Mouse (Mus musculus) forebrain, embryonic 16.5 days (tissue): ENCODE results near the gene Fam110c. TPM values are rescaled to one million over a fixed set of nuclear protein-coding genes. Genes with fewer than 3 reads are reported as not detected.

Experiments
- ATAC-seq: fragments of 200-750 bp; cut with Nextera tagmentation; 2 replicates; pipeline ENCODE4 v1.8.0; 2017; ENCODE audit warnings: mild to moderate bottlenecking, moderate library complexity
- H3K27ac ChIP-seq: fragments of 300-500 bp; sonication (generic); 2 replicates; pipeline ENCODE4 v1.5.1; 2014; ENCODE audit warnings: low read length, control low read depth
- H3K27me3 ChIP-seq: fragments of 300-500 bp; sonication (generic); replicated peaks from 2 replicates; pipeline ENCODE4 v1.6.1; 2014; ENCODE audit warnings: low read length; ENCODE audit not compliant: control insufficient read depth, insufficient read depth
- H3K36me3 ChIP-seq: fragments of 300-500 bp; sonication (generic); 2 replicates; pipeline ENCODE4 v1.6.1; 2014; ENCODE audit not compliant: control insufficient read depth, insufficient read depth
- H3K4me1 ChIP-seq: fragments of 300-500 bp; sonication (generic); replicated peaks from 2 replicates; pipeline ENCODE4 v1.6.1; 2014; ENCODE audit warnings: low read length; ENCODE audit not compliant: control insufficient read depth, insufficient read depth
- H3K4me2 ChIP-seq: fragments of 300-500 bp; sonication (generic); 2 replicates; pipeline ENCODE4 v1.6.1; 2014; ENCODE audit warnings: mild to moderate bottlenecking, low read length, control low read depth
- H3K4me3 ChIP-seq: fragments of 300-500 bp; sonication (generic); replicated peaks from 2 replicates; pipeline ENCODE4 v1.5.1; 2014; ENCODE audit warnings: mild to moderate bottlenecking, low read length, control low read depth
- H3K9ac ChIP-seq: fragments of 300-500 bp; sonication (generic); replicated peaks from 2 replicates; pipeline ENCODE4 v1.6.1; 2014; ENCODE audit warnings: low read depth, low read length, control low read depth
- H3K9me3 ChIP-seq: fragments of 300-500 bp; sonication (generic); 2 replicates; pipeline ENCODE4 v1.6.1; 2016; ENCODE audit warnings: low read length; ENCODE audit not compliant: control insufficient read depth
- WGBS: fragments of 180-500 bp; shearing (Covaris S2); extraction: QIAGEN DNeasy Blood & Tissue Kit; methylation state at CpG from one replicate; pipeline ENCODE4 v1.1.7; 2014; 5-methylcytosine and 5-hydroxymethylcytosine counted together
- polyA plus RNA-seq: library from polyadenylated mRNA; unstranded; fragments of >200 nt; fragmentation: Nextera tagmentation; extraction: Ambion mirVana; gene quantifications from 2 replicates; pipeline ENCODE4 v1.2.1, GENCODE M21; 2015

Fam110c gene
- polyA plus RNA-seq, 1 experiment from 2014 or later = 0.06 TPM

GRCm38 (mm10) chr12:31092481-31092880 is 18.8 kb downstream of the Fam110c start:
- WGBS = 12% methylated on average over 5 of the region's 5 CpGs
- ATAC-seq = no peak

DNA sequence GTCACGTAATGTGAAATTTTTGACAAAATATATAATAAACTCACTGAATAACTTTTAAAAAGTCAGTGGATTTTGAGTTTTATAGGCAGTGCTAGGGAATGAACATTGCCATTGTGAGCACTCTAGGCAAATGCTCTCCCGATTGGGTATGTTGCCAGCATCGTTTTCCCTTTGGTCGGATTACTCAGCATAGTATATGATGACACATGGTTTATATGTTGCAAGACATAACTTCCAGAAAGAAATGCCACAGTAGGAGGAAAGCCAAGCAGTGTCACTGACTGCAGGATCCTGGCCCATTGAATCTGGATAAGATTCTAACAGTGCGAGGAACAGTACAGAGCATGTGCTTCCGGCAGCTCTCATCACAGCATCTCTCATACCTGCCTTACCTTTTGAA is 23.5 kb downstream of the Fam110c start:
- WGBS = 90% methylated on average over 6 of the region's 6 CpGs
- no peaks in the 10 kb centered on the region for H3K4me1 ChIP-seq
- no peak overlapping the region for H3K4me2 ChIP-seq
- no peak overlapping the region for H3K4me3 ChIP-seq
- no peak for ATAC-seq
- H3K27ac ChIP-seq = no peak overlapping the region
- no peaks in the 10 kb centered on the region for H3K9me3 ChIP-seq
- no peaks in the 10 kb centered on the region for H3K27me3 ChIP-seq
- no peak overlapping the region for H3K9ac ChIP-seq
- no peaks in the 10 kb centered on the region for H3K36me3 ChIP-seq

More at GRCm38 (mm10) chr12:31092481-31092880, 18.8 kb downstream of the Fam110c start:
- Histone ChIP-seq H3K4me2 (no peak overlapping the region), H3K4me1 (no peaks in the 10 kb centered on the region), H3K4me3 (no peak overlapping the region), H3K27ac (no peak overlapping the region), H3K36me3 (no peaks in the 10 kb centered on the region), H3K27me3 (no peaks in the 10 kb centered on the region), H3K9ac (no peak overlapping the region), H3K9me3 (no peaks in the 10 kb centered on the region)

DNA sequence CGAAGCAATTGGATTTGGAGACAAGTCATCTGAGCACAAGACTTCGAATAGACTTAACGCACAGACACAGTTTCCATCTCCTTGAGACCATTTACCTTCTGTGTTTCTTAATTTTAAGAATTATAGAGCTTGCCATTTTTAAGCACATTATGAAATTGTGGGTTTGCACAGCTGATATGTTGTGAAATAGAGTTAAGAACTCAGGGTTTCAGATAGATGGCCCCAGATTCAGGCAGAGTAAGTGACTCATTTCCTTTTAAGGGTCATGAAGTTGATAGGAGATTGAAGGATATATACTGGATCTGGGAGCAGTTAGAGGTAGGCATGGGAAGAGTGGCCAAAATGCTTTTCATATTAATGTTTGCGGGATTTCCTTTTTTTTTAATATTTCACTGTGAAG is 27.5 kb downstream of the Fam110c start:
- no peaks in the 10 kb centered on the region for H3K27me3 ChIP-seq
- H3K4me1 ChIP-seq = no peaks in the 10 kb centered on the region
- no peak overlapping the region for H3K4me3 ChIP-seq
- no peak overlapping the region for H3K9ac ChIP-seq
- 97% methylated on average over 4 of the region's 4 CpGs for WGBS
- H3K27ac ChIP-seq = no peak overlapping the region
- no peak for ATAC-seq
- H3K9me3 ChIP-seq = no peaks in the 10 kb centered on the region
- H3K36me3 ChIP-seq = no peaks in the 10 kb centered on the region
- H3K4me2 ChIP-seq = no peak overlapping the region

DNA sequence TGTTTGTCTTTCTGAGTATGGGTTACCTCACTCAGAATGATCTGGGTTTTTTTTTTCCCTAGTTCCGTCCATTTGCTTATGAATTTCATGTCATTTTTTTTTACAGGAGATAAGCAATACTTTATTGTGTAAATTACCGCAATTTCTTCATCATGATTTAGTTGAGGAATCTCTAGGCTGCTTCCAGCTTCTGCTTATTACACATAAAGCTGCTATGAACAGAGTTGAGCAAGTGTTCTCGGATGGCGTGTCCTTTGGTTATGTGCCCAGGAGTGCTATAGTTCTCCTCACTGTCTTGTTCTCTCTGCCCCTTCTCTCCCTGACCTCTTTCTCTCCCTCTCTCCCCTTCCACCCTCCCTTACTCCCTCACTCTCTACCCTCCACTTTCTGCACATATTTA is 28.2 kb downstream of the Fam110c start:
- Histone ChIP-seq H3K27me3 (no peaks in the 10 kb centered on the region), H3K36me3 (no peaks in the 10 kb centered on the region), H3K27ac (no peak overlapping the region), H3K4me2 (no peak overlapping the region), H3K9me3 (no peaks in the 10 kb centered on the region), H3K4me3 (no peak overlapping the region), H3K4me1 (no peaks in the 10 kb centered on the region), H3K9ac (no peak overlapping the region)
- no peak for ATAC-seq
- WGBS = 92% methylated on average over 4 of the region's 4 CpGs

DNA sequence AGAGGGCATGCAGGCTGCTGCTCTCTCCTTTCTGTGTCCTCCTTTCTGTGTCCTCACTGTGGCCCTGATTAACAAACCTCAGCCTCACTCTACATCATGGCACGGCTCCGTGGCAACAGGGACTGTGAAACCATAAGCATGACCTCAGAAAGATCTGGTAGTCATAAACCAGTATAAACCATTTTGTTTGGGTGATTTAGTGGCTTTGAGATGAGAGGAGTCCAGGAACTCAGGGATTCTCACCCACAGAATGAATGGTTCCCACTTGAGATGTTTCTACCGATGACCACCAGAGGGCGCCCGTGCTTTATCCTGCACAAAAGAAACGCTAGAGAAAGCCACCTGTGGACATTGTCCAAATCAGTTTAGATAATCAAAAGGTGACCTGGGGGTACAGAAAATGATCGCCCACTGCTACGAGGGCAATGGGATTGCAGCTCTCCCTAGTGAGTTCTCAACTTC is 42.4 kb downstream of the Fam110c start:
- peak; percentile 38; the same call in 1 of the 2 replicates for ATAC-seq

DNA sequence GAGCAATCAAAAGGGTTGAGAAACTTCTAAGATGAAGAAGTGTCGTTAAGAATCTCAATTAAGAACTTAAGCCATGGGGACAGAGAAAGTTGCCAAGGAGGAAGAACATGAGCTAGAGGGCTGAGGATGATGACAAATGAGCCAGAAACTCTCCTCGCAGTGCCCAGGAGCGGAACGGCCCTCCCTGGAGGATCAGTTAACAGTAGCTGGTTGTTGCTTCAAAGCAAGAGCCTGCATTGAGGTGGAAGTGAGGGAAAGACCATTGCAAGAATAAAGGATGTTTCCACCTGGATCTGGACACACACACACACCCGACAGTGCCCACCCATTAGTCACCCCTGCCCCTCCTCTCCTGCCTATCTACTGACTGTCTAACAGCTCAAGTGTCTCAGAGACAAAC is 46.9 kb downstream of the Fam110c start:
- H3K4me1 ChIP-seq = no peaks in the 10 kb centered on the region
- no peak for ATAC-seq
- H3K9ac ChIP-seq = no peak overlapping the region
- H3K36me3 ChIP-seq = no peaks in the 10 kb centered on the region
- H3K27ac ChIP-seq = no peak overlapping the region
- H3K4me3 ChIP-seq = no peak overlapping the region
- no peaks in the 10 kb centered on the region for H3K9me3 ChIP-seq
- H3K4me2 ChIP-seq = no peak overlapping the region
- WGBS = 79% methylated on average over 5 of the region's 5 CpGs
- no peaks in the 10 kb centered on the region for H3K27me3 ChIP-seq

More for the DNA sequence above, 42.4 kb downstream of the Fam110c start:
- Histone ChIP-seq H3K4me3 (no peak overlapping the region), H3K9me3 (no peaks in the 10 kb centered on the region), H3K4me2 (no peak overlapping the region), H3K27me3 (no peaks in the 10 kb centered on the region), H3K36me3 (no peaks in the 10 kb centered on the region), H3K27ac (no peak overlapping the region), H3K4me1 (no peaks in the 10 kb centered on the region), H3K9ac (no peak overlapping the region)
- 14% methylated on average over 8 of the region's 8 CpGs for WGBS

- no peaks in the 10 kb centered on the region for H3K9me3 ChIP-seq
- no peak for ATAC-seq
- WGBS = 82% methylated on average over 6 of the region's 6 CpGs
Observed at GRCm38 (mm10) chr12:31122892-31123622, 49.4 kb downstream of the Fam110c start.

GRCm38 (mm10) chr12:31126071-31126470 is 52.4 kb downstream of the Fam110c start:
- Histone ChIP-seq H3K27ac (no peak overlapping the region), H3K4me2 (no peak overlapping the region), H3K4me3 (no peak overlapping the region), H3K9me3 (no peaks in the 10 kb centered on the region), H3K36me3 (no peaks in the 10 kb centered on the region), H3K27me3 (no peaks in the 10 kb centered on the region), H3K9ac (no peak overlapping the region), H3K4me1 (no peaks in the 10 kb centered on the region)
- ATAC-seq = no peak
- WGBS = 35% methylated on average over 1 of the region's 1 CpGs

More at GRCm38 (mm10) chr12:31122892-31123622, 49.4 kb downstream of the Fam110c start:
- Histone ChIP-seq H3K4me2 (no peak overlapping the region), H3K4me1 (no peaks in the 10 kb centered on the region), H3K27me3 (no peaks in the 10 kb centered on the region), H3K9ac (no peak overlapping the region), H3K27ac (no peak overlapping the region), H3K4me3 (no peak overlapping the region), H3K36me3 (no peaks in the 10 kb centered on the region)

DNA sequence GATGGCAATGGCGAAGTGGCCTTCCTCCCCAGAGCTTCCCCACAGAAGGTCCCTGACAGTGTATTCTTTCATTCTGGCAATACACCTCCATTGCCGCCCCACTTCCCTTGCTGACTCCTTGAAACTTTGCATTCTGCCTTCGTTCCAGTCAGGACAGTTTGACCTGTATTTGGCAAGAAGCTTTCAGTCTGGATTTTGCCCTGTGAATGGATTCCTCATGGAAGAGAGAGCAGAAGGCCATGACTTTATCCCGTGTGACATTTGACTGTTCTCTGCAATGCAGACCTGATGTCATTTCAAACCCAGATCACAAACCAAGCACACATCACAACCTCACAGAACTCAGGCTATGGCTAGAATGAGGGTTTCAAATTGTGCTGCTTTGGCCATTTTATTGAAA is 55.9 kb downstream of the Fam110c start:
- H3K27me3 ChIP-seq = no peaks in the 10 kb centered on the region
- H3K27ac ChIP-seq = no peak overlapping the region
- no peak overlapping the region for H3K4me2 ChIP-seq
- WGBS = 87% methylated on average over 4 of the region's 4 CpGs
- H3K36me3 ChIP-seq = no peaks in the 10 kb centered on the region
- H3K4me1 ChIP-seq = no peaks in the 10 kb centered on the region
- H3K9me3 ChIP-seq = no peaks in the 10 kb centered on the region
- ATAC-seq = no peak
- H3K9ac ChIP-seq = no peak overlapping the region
- H3K4me3 ChIP-seq = no peak overlapping the region
